Mouse (Mus musculus): ENCODE results near the gene Atp7a.
A peak's percentile ranks its signal among the peaks of the same experiment; 100 is the strongest.

The Atp7a gene

DNA sequence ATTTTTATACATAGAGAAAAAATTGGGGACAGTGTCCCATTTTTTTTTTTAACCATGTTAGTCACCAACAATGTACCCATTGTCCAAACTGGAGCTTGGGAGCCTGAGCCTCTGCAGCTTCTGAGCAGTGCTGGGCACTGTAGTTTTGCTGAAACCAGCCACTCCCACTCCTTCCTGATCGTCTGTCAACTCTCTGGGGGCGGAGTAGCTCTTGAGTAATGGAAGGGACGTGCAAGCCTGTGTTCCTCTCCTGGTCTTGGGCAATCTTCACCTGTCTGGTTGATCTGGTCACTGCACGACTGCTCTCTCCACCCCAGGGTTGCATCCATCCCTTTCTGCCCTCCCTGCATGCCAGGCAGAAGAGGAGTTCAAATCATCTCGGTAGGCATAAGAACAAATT, 136.9 kb downstream of the Atp7a start:
- no peaks in the 10 kb centered on the region for H3K27me3 ChIP-seq (ENCODE audit: insufficient read depth, low read length)
- no peak overlapping the region for H3K4me3 ChIP-seq (replicated peaks; ENCODE audit: low read length)
- no peak for TF ChIP-seq CTCF (conservative IDR thresholded peaks at IDR 0.05; ENCODE audit: low read length)
- no peak for TF ChIP-seq NANOG (IDR thresholded peaks at IDR 0.05; ENCODE audit: borderline replicate concordance, low read length)
- no peak for TF ChIP-seq POU5F1 (IDR thresholded peaks at IDR 0.05; ENCODE audit: borderline replicate concordance, low read length)
- no peaks in the 10 kb centered on the region for H3K36me3 ChIP-seq (ENCODE audit: insufficient read depth, low read length)
- H3K9me3 ChIP-seq (ENCODE audit: low read length) = no peaks in the 10 kb centered on the region
- H3K4me1 ChIP-seq (replicated peaks; ENCODE audit: low read depth, low read length) = no peaks in the 10 kb centered on the region

DNA sequence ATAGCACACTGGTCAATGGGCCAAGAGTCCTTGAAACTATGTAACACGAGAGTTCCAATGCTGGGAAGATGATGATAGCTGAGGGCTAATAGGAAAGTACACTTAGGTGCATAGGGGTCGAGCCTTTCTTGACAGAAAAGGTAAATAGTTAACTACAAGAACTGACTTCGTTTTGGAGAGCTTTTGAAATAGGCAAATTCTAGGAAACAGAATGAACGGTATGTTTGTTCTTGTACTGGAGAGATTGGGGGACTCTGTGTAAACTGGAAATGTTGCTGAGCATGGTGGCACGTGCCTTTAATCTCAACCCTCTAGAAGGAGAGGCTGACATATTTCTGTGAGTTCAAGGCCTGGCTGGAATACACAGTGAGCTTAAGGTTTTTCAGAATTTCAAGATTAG, 137.5 kb downstream of the Atp7a start:
- Histone ChIP-seq H3K4me1 (replicated peaks; ENCODE audit: low read depth, low read length) (no peaks in the 10 kb centered on the region), H3K36me3 (ENCODE audit: insufficient read depth, low read length) (no peaks in the 10 kb centered on the region), H3K9me3 (ENCODE audit: low read length) (no peaks in the 10 kb centered on the region), H3K27me3 (ENCODE audit: insufficient read depth, low read length) (no peaks in the 10 kb centered on the region), H3K4me3 (replicated peaks; ENCODE audit: low read length) (no peak overlapping the region)
- TF ChIP-seq POU5F1 (IDR thresholded peaks at IDR 0.05; ENCODE audit: borderline replicate concordance, low read length) = no peak
- no peak for TF ChIP-seq NANOG (IDR thresholded peaks at IDR 0.05; ENCODE audit: borderline replicate concordance, low read length)
- no peak for TF ChIP-seq CTCF (conservative IDR thresholded peaks at IDR 0.05; ENCODE audit: low read length)

DNA sequence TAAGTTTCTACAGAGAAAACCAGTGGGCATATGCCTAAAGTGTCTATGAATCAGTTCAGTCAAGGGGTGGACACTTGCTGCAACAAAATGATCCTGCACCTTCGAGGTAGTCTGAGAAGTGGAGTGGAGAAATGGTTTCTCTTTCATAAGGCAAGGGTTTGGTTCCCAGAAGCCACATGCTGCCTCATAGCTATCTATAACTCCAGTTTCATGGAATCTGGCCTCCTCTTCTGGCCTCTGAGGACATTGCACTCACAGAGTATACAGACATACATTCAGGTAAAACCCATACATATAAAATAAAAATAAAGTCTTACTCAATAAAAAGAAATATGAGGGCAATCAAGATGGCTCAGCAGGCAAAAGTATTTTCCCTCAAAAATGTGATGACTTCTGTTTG, 138.0 kb downstream of the Atp7a start:
- no peak for TF ChIP-seq NANOG (IDR thresholded peaks at IDR 0.05; ENCODE audit: borderline replicate concordance, low read length)
- no peak for TF ChIP-seq POU5F1 (IDR thresholded peaks at IDR 0.05; ENCODE audit: borderline replicate concordance, low read length)
- TF ChIP-seq CTCF (conservative IDR thresholded peaks at IDR 0.05; ENCODE audit: low read length) = peak; percentile 20
- no peaks in the 10 kb centered on the region for H3K9me3 ChIP-seq (ENCODE audit: low read length)
- H3K27me3 ChIP-seq (ENCODE audit: insufficient read depth, low read length) = no peaks in the 10 kb centered on the region
- H3K36me3 ChIP-seq (ENCODE audit: insufficient read depth, low read length) = no peaks in the 10 kb centered on the region
- H3K4me1 ChIP-seq (replicated peaks; ENCODE audit: low read depth, low read length) = no peaks in the 10 kb centered on the region
- H3K4me3 ChIP-seq (replicated peaks; ENCODE audit: low read length) = no peak overlapping the region

DNA sequence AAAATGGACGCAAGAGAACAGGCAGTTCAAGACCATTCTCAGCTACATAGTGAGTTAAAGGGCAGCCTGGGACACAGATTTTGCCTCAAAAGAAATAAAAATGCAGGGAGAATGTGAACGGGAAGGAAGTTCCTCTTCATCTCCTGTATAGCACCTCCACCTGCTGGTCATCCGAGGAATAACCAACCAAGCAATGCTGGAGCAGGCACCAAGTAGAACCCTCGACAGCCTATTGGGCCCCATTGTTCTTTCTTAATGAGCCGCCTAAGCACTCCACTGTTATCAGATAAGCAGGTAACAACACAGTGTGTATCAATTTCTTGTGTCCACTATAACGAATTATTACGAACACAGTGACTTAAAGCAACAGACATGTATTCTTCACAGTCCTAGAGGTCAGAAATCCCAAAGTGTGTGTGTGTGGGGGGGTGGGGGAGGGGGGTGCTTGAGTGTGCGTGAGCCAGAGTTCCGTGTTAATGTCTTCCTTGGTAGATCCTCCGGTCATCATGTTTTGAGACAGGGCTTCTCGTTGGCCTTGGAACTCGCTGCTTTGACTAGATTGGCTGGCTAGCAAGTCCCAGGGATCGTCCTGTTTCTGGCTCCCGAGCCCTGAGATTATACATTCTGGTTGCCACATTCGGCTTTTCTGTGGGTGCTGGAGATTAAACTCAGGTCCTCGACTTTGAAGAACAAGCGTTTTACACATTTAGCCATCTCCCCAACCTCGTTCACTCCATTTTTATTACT, 144.2 kb downstream of the Atp7a start:
- no peaks in the 10 kb centered on the region for H3K9me3 ChIP-seq (ENCODE audit: low read length)
- no peak for TF ChIP-seq NANOG (IDR thresholded peaks at IDR 0.05; ENCODE audit: borderline replicate concordance, low read length)
- TF ChIP-seq CTCF (conservative IDR thresholded peaks at IDR 0.05; ENCODE audit: low read length) = peak; percentile 47
- no peaks in the 10 kb centered on the region for H3K27me3 ChIP-seq (ENCODE audit: insufficient read depth, low read length)
- no peaks in the 10 kb centered on the region for H3K36me3 ChIP-seq (ENCODE audit: insufficient read depth, low read length)
- no peaks in the 10 kb centered on the region for H3K4me1 ChIP-seq (replicated peaks; ENCODE audit: low read depth, low read length)
- peak overlapping the region; percentile 39 for H3K4me3 ChIP-seq (replicated peaks; ENCODE audit: low read length)

DNA sequence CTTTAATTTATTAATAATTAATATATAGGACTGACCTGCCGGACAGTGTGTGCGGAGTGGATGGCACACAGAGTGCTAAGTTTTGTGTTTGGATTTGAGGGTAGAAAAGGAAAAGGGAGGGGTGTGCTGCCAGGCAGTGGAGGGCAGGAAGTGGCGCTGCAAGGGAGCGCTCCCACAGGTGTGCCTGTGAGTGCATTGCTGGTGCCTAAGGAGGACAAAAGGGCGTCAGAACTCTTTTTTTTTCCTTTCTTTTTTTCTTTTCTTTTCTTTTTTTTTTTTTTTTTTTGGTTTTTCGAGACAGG, 144.7 kb downstream of the Atp7a start:
- H3K4me3 ChIP-seq (replicated peaks; ENCODE audit: low read length) = peak overlapping the region; percentile 39
- H3K9me3 ChIP-seq (ENCODE audit: low read length) = no peaks in the 10 kb centered on the region
- no peaks in the 10 kb centered on the region for H3K36me3 ChIP-seq (ENCODE audit: insufficient read depth, low read length)
- H3K4me1 ChIP-seq (replicated peaks; ENCODE audit: low read depth, low read length) = no peaks in the 10 kb centered on the region
- no peaks in the 10 kb centered on the region for H3K27me3 ChIP-seq (ENCODE audit: insufficient read depth, low read length)
- no peak for TF ChIP-seq NANOG (IDR thresholded peaks at IDR 0.05; ENCODE audit: borderline replicate concordance, low read length)
- TF ChIP-seq CTCF (conservative IDR thresholded peaks at IDR 0.05; ENCODE audit: low read length) = no peak
- TF ChIP-seq POU5F1 (IDR thresholded peaks at IDR 0.05; ENCODE audit: borderline replicate concordance, low read length) = no peak
